Mouse (Mus musculus): Measurements from ENCODE around the gene Slc22a21. TPM values are rescaled to one million over a fixed set of nuclear protein-coding genes. Genes with fewer than 3 reads are reported as not detected.

Slc22a21 gene
- total RNA-seq, 2 experiments from 2014 or later, result 1.9 to 2.1 TPM

DNA sequence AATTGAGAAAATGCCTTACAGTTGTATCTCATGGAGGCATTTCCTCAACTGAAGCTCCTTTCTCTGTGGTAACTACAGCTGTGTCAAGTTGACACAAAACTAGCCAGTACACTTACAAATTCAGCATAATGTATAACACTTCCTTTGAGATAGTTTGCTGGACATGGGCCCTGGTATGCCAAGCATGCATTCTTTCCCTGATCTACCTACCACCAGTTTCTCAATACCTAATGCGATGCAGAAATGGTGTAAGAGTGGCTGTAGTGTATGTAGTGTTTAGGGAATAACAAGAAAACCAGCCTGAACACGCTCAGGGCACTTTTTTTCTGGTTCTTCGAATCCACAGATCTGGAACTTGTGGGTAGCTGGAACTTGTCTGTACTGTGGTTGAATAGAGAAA is 51.5 kb downstream of the Slc22a21 start:
- intact Hi-C loops (cut with DNase I), result no loop called here
- no peak for DNase-seq (ENCODE audit: low spot score in 2 of 2)

DNA sequence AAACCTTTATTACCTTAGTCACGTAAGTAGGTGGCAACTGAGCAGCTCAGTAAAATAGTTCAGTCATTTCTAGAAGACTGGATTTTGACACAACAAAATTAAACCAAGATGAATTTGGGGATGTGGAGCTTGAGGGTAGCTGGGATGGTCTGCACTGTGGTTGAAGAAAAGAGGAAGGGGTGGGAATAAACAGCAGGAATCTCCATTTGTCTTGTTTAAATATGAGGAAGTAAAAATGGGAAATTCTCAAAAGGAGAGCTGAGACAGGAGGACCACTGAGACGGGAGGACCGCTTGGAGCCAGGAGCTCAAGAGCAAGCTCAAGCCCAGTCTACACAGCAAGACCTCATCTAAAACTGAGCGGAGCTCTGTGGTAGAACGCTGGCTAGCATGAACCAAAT is 53.8 kb downstream of the Slc22a21 start:
- intact Hi-C loops (cut with DNase I), result no loop called here

DNA sequence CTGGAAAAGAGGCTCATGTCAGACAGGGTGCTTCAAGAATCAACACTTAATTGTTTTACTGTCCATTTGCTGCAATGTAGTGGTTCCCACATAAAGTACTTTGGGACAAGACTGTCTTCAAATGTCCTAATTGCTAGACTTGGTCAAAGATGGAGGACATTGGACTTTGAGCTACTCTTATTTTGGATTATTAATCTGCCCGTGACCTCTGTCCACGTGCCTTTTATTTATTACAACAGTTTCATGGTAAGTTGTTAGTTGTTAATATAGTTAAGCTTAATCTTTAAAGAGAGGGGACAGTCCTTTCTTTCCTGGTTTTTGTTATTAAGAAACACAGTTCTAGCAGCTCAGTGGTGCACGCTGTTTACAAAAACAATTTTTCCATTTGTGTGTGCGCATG is 61.3 kb downstream of the Slc22a21 start:
- intact Hi-C loops (cut with DNase I), result no loop called here
- no peak for DNase-seq (ENCODE audit: low spot score in 2 of 2)

More for the DNA sequence above, 53.8 kb downstream of the Slc22a21 start:
- no peak for DNase-seq (ENCODE audit: low spot score in 2 of 2)

DNA sequence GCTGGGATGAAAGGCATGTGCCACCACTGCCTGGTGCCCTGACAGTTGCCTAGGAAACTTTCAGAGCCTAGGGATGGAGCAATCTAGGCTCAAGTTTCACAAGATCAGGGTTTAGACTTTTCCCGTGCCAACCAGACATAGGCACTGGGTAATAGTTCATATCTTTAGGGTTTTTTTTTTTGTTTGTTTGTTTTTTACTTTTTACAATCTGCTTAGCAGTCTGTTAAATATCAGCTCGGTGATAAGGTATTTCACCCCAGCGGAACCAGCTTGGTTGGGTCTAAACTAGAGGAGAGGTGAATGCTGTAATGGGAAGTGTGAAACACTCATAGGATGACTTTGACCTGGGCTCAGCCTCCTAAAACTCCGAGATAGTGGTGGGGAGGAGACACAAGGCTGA is 69.1 kb downstream of the Slc22a21 start:
- no peak for DNase-seq (ENCODE audit: low spot score in 2 of 2)

DNA sequence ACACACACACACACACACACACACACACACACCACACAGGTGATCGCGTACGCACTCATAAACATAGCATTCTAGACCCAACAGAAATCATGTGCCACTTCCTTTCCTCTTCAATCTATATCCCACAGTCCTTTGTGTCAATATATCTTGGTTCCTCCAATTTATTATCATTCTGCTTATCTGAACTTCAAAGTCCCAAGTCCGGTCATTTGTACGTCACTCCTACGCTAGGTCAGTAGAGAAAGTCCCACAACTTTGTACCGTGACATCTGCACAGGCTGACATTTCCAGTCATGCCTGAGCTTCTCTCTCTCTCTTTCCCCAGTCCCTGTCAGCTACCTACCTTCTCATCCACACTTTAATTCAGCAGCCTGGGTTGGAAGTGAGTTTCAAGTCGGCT is 71.4 kb downstream of the Slc22a21 start:
- DNase-seq (ENCODE audit: low spot score in 2 of 2), result no peak

More for the DNA sequence above, 69.1 kb downstream of the Slc22a21 start:
- intact Hi-C loops (cut with DNase I), result no loop called here

DNA sequence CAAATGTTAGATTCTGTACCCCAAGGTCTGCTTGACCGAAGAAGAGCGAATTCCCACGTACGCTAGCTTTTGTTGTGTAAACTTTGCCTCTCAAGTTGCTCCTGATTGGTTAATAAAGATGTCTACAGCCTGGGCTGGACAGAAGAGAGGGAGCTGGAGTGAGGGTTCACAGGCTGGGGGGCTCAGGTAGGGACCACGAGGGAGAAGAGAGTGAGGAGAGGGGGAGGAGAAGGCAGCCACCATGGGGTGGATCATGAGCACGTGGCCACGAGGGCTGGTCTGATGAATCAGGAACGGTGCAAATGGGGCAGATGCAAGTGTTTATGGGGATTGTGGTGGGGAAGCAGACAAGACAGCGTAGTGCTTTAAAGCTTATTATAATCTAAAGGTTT is 75.6 kb downstream of the Slc22a21 start:
- no peak for DNase-seq (ENCODE audit: low spot score in 2 of 2)
- intact Hi-C loops (cut with DNase I), result no loop called here

More for the DNA sequence above, 71.4 kb downstream of the Slc22a21 start:
- intact Hi-C loops (cut with DNase I), result no loop called here

DNA sequence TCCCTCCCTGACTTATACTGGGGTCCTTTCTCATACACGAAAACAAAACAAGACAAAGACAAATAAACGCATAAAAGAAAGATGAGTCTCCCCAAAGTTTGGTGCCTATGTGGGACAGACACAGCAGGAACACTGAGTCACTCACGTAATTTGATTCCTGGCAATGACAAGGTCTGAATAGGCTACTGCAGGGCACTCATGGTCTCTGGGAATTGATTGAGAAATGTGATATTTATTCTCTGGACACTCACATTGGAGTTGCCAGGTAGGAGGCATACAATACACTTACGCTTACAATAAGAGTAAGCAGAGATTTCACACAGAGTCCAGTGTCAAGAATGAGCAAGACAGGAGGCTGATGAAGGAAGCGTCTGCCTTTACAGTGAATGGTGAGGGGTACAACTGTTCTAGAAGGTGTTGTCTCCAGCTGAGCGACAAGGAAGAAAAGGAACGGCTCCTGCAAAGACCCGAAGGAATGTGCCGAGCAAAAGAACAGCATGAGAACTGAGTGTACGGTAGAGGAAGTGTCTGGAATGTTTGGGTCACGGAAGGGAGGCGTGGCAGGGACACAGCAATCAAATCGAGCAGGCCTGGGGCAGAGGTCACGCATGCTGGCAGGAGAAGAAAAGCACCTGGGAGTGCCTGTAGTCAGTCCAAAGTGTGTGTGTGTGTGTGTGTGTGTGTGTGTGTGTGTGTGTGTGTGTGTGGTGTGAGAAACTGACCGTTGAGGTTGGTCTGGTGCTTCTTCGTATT is 76.2 kb downstream of the Slc22a21 start:
- intact Hi-C loops (cut with DNase I), result no loop called here
- DNase-seq (ENCODE audit: low spot score in 2 of 2), result no peak

DNA sequence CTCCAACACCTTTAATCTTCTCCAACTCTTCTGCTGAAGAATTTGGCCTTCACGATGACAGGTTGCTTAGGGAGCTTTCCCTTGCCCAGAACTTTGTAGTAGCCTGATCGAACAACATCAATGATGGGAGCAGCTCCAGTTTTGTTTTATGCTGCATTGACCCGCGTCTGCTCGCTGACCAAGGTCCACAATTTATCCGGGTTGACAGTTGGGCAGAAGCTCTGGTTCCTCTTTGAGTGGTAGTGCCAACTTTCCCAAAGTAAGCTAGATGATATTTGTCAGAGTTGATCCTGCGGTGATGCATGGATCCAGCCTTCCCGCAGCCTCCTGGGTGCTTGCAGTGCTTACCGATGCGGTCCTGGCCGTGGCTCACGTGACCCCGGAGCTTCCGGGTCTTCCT is 77.4 kb downstream of the Slc22a21 start:
- DNase-seq (ENCODE audit: low spot score in 2 of 2), result no peak
- intact Hi-C loops (cut with DNase I), result no loop called here

DNA sequence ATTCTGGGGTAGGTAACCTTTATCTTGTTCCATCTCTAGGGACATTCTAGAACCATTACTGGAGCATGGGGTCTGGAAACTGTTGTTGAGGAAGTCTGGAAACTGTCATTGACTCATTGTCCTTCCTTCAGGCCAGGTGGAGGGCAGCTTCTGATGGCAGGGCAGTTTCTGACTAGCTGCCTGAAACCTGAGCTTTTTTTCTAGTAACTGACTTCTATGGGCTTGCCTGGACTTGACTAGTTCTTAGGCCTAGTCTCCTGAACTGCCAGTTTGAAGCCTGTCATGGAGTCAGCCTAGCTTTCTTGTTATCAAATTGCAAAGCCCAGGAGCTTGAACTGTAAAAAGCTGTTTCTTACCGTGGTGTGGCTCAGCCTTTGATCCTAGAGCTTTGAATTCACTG is 79.1 kb downstream of the Slc22a21 start:
- intact Hi-C loops (cut with DNase I), result no loop called here
- DNase-seq (ENCODE audit: low spot score in 2 of 2), result no peak

DNA sequence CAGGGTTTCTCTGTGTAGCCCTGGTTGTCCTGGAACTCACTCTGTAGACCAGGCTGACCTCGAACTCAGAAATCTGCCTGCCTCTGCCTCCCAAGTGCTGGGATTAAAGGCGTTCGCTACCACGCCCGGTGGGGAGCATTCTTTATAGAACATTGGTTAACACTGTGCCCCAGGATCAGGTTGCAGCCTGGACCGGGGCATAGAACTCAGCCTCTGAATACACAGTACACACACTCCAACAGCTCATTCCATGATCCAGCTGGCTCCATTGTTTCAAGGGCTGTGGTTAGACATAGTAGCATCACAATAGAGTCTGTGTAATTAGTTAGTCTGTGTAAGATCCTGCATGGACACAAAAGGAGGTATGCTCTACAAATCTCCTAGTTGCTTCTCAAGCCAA is 80.2 kb downstream of the Slc22a21 start:
- no peak for DNase-seq (ENCODE audit: low spot score in 2 of 2)
- intact Hi-C loops (cut with DNase I), result no loop called here

Other genes starting within 250 kb of the Slc22a21 start
- 1 to 10 TPM; 4.5 to 5.5 TPM for gene Irf1, start 210.3 kb downstream of the Slc22a21 start, total RNA-seq (2021)
- under 1 TPM in 1 of 2 experiments, not detected in 1; 0.51 TPM for gene Gm17334, start 207.1 kb downstream of the Slc22a21 start, total RNA-seq (2021)
- 1 to 10 TPM; 2.0 to 3.1 TPM for gene Gm12216, start 121.1 kb downstream of the Slc22a21 start, total RNA-seq (2021)
- 10 to 100 TPM in 1 of 2 experiments, 1 to 10 TPM in 1; 9.4 to 10.9 TPM for gene Slc22a5, start 88.7 kb downstream of the Slc22a21 start, total RNA-seq (2021)
- 1 to 10 TPM; 4.0 to 4.5 TPM for gene Slc22a4, start 47.8 kb upstream of the Slc22a21 start, total RNA-seq (2021)
- 10 to 100 TPM; 10.9 to 12.0 TPM for gene Pdlim4, start 88.7 kb upstream of the Slc22a21 start, total RNA-seq (2021)
- 10 to 100 TPM; 16.6 to 18.3 TPM for gene P4ha2, start 119.8 kb upstream of the Slc22a21 start, total RNA-seq (2021)

Measured in left cerebral cortex, postnatal 14 days (tissue).